Mouse (Mus musculus) stomach, postnatal 0 days (tissue): ENCODE measurements around the gene Ninj1.

ENCODE experiments used
- CTCF ChIP-seq: IDR thresholded peaks from 2 replicates; pipeline ENCODE4 v1.5.1; 2016; ENCODE audit warnings: antibody characterized with exemption, low read depth, mild to moderate bottlenecking, moderate library complexity
- EP300 ChIP-seq: optimal IDR thresholded peaks from 2 replicates; pipeline ENCODE3; 2016; ENCODE audit warnings: antibody characterized with exemption

GRCm38 (mm10) chr13:49206341-49206740, 19.1 kb downstream of the Ninj1 start:
- TF ChIP-seq CTCF = no peak
- TF ChIP-seq EP300 = no peak
